Mouse (Mus musculus) cerebellum, postnatal 4 days (tissue): ENCODE results near the gene Setd4.

Experiments
- DNase-seq, 2 experiments: peaks; one replicate each; pipeline ENCODE4 v3.0.0; 2022; ENCODE audit warnings: low spot score in 2 of 2, mixed read lengths in 1 of 2

Gene Setd4

GRCm38 (mm10) chr16:93592711-93593110, 11.2 kb downstream of the Setd4 start:
- DNase-seq: no peak

- no peak for DNase-seq
Measured at GRCm38 (mm10) chr16:93591450-93592430, 12.1 kb downstream of the Setd4 start.

GRCm38 (mm10) chr16:93590915-93591314, 12.9 kb downstream of the Setd4 start:
- DNase-seq: no peak

GRCm38 (mm10) chr16:93588281-93588680, 15.6 kb downstream of the Setd4 start:
- no peak for DNase-seq

GRCm38 (mm10) chr16:93586382-93586781, 17.5 kb downstream of the Setd4 start:
- DNase-seq: no peak

- no peak for DNase-seq
Measured at GRCm38 (mm10) chr16:93585703-93586205, 18.1 kb downstream of the Setd4 start.

- DNase-seq: no peak
Measured at GRCm38 (mm10) chr16:93584976-93585702, 18.7 kb downstream of the Setd4 start.

- no peak for DNase-seq
Measured at GRCm38 (mm10) chr16:93581125-93581524, 22.7 kb downstream of the Setd4 start.

- DNase-seq: no peak
Measured at GRCm38 (mm10) chr16:93578346-93579005, 25.4 kb downstream of the Setd4 start.

- DNase-seq: peak; percentile 82 to 90
Measured at GRCm38 (mm10) chr16:93576412-93577082, 27.3 kb downstream of the Setd4 start.

GRCm38 (mm10) chr16:93575574-93575973, 28.3 kb downstream of the Setd4 start:
- DNase-seq: no peak

- DNase-seq: no peak
Measured at GRCm38 (mm10) chr16:93574521-93575191, 29.2 kb downstream of the Setd4 start.

GRCm38 (mm10) chr16:93573434-93573833, 30.4 kb downstream of the Setd4 start:
- DNase-seq: no peak

GRCm38 (mm10) chr16:93572383-93572782, 31.5 kb downstream of the Setd4 start:
- DNase-seq: no peak

GRCm38 (mm10) chr16:93558499-93558898, 45.4 kb downstream of the Setd4 start:
- DNase-seq: no peak

- no peak for DNase-seq
Measured at GRCm38 (mm10) chr16:93557646-93558045, 46.2 kb downstream of the Setd4 start.

GRCm38 (mm10) chr16:93552686-93553513, 51.0 kb downstream of the Setd4 start:
- DNase-seq: no peak

- DNase-seq: no peak
Measured at GRCm38 (mm10) chr16:93549287-93549686, 54.6 kb downstream of the Setd4 start.

GRCm38 (mm10) chr16:93548045-93548444, 55.8 kb downstream of the Setd4 start:
- DNase-seq: no peak

- no peak for DNase-seq
Measured at GRCm38 (mm10) chr16:93547122-93547521, 56.7 kb downstream of the Setd4 start.
